Mouse (Mus musculus) embryonic facial prominence, embryonic 14.5 days (tissue): ENCODE data around the gene Dlg2. TPM values are rescaled to one million over a fixed set of nuclear protein-coding genes. Genes with fewer than 3 reads are reported as not detected.

Experiments
- ATAC-seq: fragments of 200-750 bp; cut with Nextera tagmentation; 2 replicates; pipeline ENCODE4 v1.8.0; 2017; ENCODE audit warnings: low read depth, moderate number of reproducible peaks, moderate TSS enrichment
- DNase-seq: peaks from one replicate; pipeline ENCODE4 v3.0.0-alpha.2; 2015; ENCODE audit warnings: low spot score
- H3K27ac ChIP-seq: fragments of 300-500 bp; sonication (generic); replicated peaks from 2 replicates; pipeline ENCODE4 v1.5.1; 2014; ENCODE audit warnings: low read depth, mild to moderate bottlenecking, low read length, moderate library complexity
- H3K27me3 ChIP-seq: fragments of 300-500 bp; sonication (generic); replicated peaks from 2 replicates; pipeline ENCODE4 v1.6.1; 2014; ENCODE audit warnings: low read length; ENCODE audit not compliant: control insufficient read depth, insufficient read depth
- H3K36me3 ChIP-seq: fragments of 300-500 bp; sonication (generic); 2 replicates; pipeline ENCODE4 v1.6.1; 2014; ENCODE audit warnings: low read length, mixed read lengths; ENCODE audit not compliant: control insufficient read depth, insufficient read depth
- H3K4me1 ChIP-seq: fragments of 300-500 bp; sonication (generic); 2 replicates; pipeline ENCODE4 v1.6.1; 2014; ENCODE audit warnings: antibody characterized with exemption, low read length; ENCODE audit not compliant: control insufficient read depth, insufficient read depth
- H3K4me2 ChIP-seq: fragments of 300-500 bp; sonication (generic); 2 replicates; pipeline ENCODE4 v1.6.1; 2014; ENCODE audit warnings: low read depth, mild to moderate bottlenecking, low read length, moderate library complexity, mixed read lengths
- H3K4me3 ChIP-seq: fragments of 300-500 bp; sonication (generic); 2 replicates; pipeline ENCODE4 v1.5.1; 2014; ENCODE audit warnings: low read depth, mild to moderate bottlenecking, low read length
- H3K9ac ChIP-seq: fragments of 300-500 bp; sonication (generic); 2 replicates; pipeline ENCODE4 v1.6.1; 2014; ENCODE audit warnings: low read depth, mild to moderate bottlenecking, low read length, moderate library complexity, mixed read lengths
- H3K9me3 ChIP-seq: fragments of 300-500 bp; sonication (generic); 2 replicates; pipeline ENCODE4 v1.6.1; 2016; ENCODE audit warnings: low read length; ENCODE audit not compliant: control insufficient read depth
- WGBS: fragments of 180-500 bp; shearing (Covaris S2); extraction: QIAGEN DNeasy Blood & Tissue Kit; methylation state at CpG from one replicate; pipeline ENCODE4 v1.1.7; 2014; 5-methylcytosine and 5-hydroxymethylcytosine counted together
- polyA plus RNA-seq: library from polyadenylated mRNA; unstranded; fragments of >200 nt; fragmentation: Nextera tagmentation; extraction: Ambion mirVana; gene quantifications from 2 replicates; pipeline ENCODE4 v1.2.1, GENCODE M21; 2014

The Dlg2 gene
- polyA plus RNA-seq, 1 experiment from 2014 or later = 5.1 TPM

DNA sequence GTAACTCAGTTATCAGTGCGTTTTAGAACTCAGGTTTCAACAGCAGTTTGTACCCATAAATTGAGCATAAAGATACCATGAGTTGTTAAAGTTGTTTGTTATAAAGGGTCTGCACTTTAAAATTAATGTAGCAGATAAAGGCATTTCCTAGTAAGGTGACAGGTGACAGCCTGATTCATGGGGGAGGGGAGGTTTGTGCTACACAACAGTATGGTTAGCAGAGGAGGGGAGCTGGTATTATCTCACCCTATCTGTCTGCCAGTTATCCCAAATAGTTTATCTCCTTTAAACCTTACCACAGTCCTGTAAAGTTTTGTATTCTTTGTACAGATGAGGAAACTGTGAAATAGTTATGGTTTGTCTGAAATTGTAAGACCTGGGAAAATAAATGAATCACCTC, 111.8 kb downstream of the Dlg2 start:
- Histone ChIP-seq H3K4me1 (no peaks in the 10 kb centered on the region), H3K4me3 (no peak overlapping the region), H3K27ac (no peak overlapping the region), H3K9me3 (no peaks in the 10 kb centered on the region), H3K36me3 (no peaks in the 10 kb centered on the region), H3K27me3 (no peaks in the 10 kb centered on the region), H3K4me2 (no peak overlapping the region), H3K9ac (no peak overlapping the region)
- ATAC-seq (no peak), DNase-seq (no peak)
- WGBS = 73% methylated on average over 1 of the region's 1 CpGs

DNA sequence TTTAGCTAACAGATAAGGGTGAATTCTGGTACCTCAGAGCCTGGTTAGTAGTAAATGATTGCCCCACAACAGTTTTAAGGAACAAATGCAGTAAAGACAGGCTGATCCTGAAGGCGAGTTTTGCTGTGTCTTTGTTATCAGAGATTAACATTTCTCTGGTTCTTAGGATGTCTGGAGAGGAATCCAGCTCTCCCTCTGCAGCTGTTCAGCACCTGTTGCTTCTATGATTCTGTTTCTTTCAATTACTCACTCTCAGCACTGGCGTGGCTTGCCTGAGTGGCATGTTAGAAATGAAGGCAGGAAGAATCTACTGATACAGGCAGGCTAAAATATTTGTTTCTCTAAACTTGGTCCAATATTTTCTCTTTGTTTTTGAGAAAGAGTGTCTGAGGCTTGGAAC, 133.3 kb downstream of the Dlg2 start:
- H3K27me3 ChIP-seq = no peaks in the 10 kb centered on the region
- WGBS = 52% methylated on average over 2 of the region's 2 CpGs
- peak; percentile 74 for DNase-seq
- H3K4me3 ChIP-seq = no peak overlapping the region
- no peak overlapping the region for H3K4me2 ChIP-seq
- H3K9ac ChIP-seq = no peak overlapping the region
- H3K4me1 ChIP-seq = no peaks in the 10 kb centered on the region
- ATAC-seq = peak; percentile 72; the same call in 1 of the 2 replicates
- no peaks in the 10 kb centered on the region for H3K36me3 ChIP-seq
- no peak overlapping the region for H3K27ac ChIP-seq
- no peaks in the 10 kb centered on the region for H3K9me3 ChIP-seq

DNA sequence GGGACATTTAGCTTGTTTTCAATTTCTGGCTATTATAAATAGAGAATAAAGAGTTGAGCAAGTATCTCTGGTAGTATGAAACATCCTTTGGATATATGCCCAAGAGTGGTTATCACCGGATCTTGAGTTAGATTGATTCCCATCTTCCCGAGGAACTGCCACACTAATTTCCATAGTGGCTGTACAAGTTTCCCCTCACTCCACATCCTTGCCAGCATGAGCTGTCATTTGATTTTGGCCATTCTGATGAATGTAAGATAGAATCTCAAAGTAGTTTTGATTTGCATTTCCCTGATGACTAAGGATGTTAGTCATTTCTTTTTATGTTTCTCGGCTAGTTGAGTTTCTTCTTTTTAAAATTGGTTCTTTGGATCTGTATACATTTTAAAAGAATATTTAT, 154.1 kb downstream of the Dlg2 start:
- H3K27me3 ChIP-seq = no peaks in the 10 kb centered on the region
- H3K4me3 ChIP-seq = no peak overlapping the region
- H3K9me3 ChIP-seq = no peaks in the 10 kb centered on the region
- no peak overlapping the region for H3K4me2 ChIP-seq
- no peaks in the 10 kb centered on the region for H3K36me3 ChIP-seq
- H3K9ac ChIP-seq = no peak overlapping the region
- 79% methylated on average over 3 of the region's 3 CpGs for WGBS
- ATAC-seq (no peak), DNase-seq (no peak)
- no peaks in the 10 kb centered on the region for H3K4me1 ChIP-seq
- no peak overlapping the region for H3K27ac ChIP-seq

- no peak overlapping the region for H3K27ac ChIP-seq
- ATAC-seq = no peak
Observed at GRCm38 (mm10) chr7:90649512-90649911, 173.0 kb downstream of the Dlg2 start.

DNA sequence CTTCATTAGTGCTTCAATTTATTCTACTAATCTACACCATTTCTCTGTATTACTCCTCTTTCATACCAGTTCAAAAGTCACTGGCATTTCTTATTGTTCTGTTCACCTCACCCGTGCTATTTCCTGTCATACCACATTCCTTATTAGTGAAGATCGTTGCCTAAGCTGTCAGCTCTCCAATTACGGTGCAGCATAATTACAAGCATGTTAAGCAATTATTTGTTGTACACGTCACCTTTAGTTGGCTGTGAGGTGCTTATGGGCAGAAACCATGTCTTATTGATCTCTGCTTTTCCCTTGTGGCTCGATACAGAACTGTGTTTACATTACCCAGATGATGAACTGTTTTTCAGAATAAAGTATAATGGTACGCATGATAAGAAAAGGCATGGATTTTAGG, 174.7 kb downstream of the Dlg2 start:
- peak; percentile 47 for DNase-seq
- Histone ChIP-seq H3K4me3 (no peak overlapping the region), H3K27ac (no peak overlapping the region), H3K4me1 (no peaks in the 10 kb centered on the region), H3K9me3 (no peaks in the 10 kb centered on the region), H3K4me2 (no peak overlapping the region), H3K27me3 (no peaks in the 10 kb centered on the region), H3K9ac (no peak overlapping the region), H3K36me3 (no peaks in the 10 kb centered on the region)
- WGBS = 46% methylated on average over 6 of the region's 6 CpGs
- ATAC-seq = peak; percentile 26; the same call in 1 of the 2 replicates

More at GRCm38 (mm10) chr7:90649512-90649911, 173.0 kb downstream of the Dlg2 start:
- Histone ChIP-seq H3K36me3 (no peaks in the 10 kb centered on the region), H3K9ac (no peak overlapping the region), H3K27me3 (no peaks in the 10 kb centered on the region), H3K4me2 (no peak overlapping the region), H3K9me3 (no peaks in the 10 kb centered on the region), H3K4me1 (no peaks in the 10 kb centered on the region), H3K4me3 (no peak overlapping the region)
- no peak for DNase-seq
- 79% methylated on average over 1 of the region's 1 CpGs for WGBS

- ATAC-seq (no peak), DNase-seq (no peak)
- Histone ChIP-seq H3K9me3 (no peaks in the 10 kb centered on the region), H3K4me1 (no peaks in the 10 kb centered on the region), H3K4me2 (no peak overlapping the region), H3K36me3 (no peaks in the 10 kb centered on the region), H3K27me3 (no peaks in the 10 kb centered on the region), H3K27ac (no peak overlapping the region), H3K9ac (no peak overlapping the region), H3K4me3 (no peak overlapping the region)
- WGBS = 75% methylated on average over 2 of the region's 2 CpGs
Observed at GRCm38 (mm10) chr7:90651611-90652010, 175.1 kb downstream of the Dlg2 start.

DNA sequence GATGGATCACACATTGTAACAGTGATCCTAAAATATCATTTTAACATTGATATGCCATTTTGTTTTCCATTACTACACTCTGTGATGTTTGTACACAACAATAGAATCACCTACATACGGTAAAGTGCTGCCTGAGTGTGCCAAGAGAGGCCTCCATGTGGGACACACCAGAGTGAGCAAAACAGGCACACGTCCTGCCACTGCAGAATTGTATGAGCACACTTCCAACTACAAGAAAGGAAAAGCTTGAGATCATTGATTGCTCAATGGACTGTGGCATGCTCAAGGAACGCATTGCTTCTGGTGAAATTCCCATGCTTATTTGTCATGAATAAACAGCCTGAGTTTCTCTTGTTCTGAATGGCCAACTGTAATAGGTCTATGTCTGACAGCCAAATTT, 182.1 kb downstream of the Dlg2 start:
- Histone ChIP-seq H3K9me3 (no peaks in the 10 kb centered on the region), H3K4me1 (no peaks in the 10 kb centered on the region), H3K27me3 (no peaks in the 10 kb centered on the region), H3K9ac (no peak overlapping the region), H3K36me3 (no peaks in the 10 kb centered on the region), H3K4me2 (no peak overlapping the region), H3K27ac (no peak overlapping the region), H3K4me3 (no peak overlapping the region)
- 72% methylated on average over 3 of the region's 3 CpGs for WGBS
- ATAC-seq = no peak
- no peak for DNase-seq

- no peak overlapping the region for H3K4me3 ChIP-seq
- H3K9ac ChIP-seq = no peak overlapping the region
- no peak overlapping the region for H3K27ac ChIP-seq
- no peaks in the 10 kb centered on the region for H3K4me1 ChIP-seq
- ATAC-seq (no peak), DNase-seq (no peak)
- no peaks in the 10 kb centered on the region for H3K27me3 ChIP-seq
- H3K9me3 ChIP-seq = no peaks in the 10 kb centered on the region
- H3K4me2 ChIP-seq = no peak overlapping the region
- no peaks in the 10 kb centered on the region for H3K36me3 ChIP-seq
Observed at GRCm38 (mm10) chr7:90694050-90694449, 217.6 kb downstream of the Dlg2 start.

- Histone ChIP-seq H3K27me3 (no peaks in the 10 kb centered on the region), H3K4me3 (no peak overlapping the region), H3K9me3 (no peaks in the 10 kb centered on the region), H3K4me1 (no peaks in the 10 kb centered on the region), H3K9ac (no peak overlapping the region), H3K27ac (no peak overlapping the region), H3K4me2 (no peak overlapping the region), H3K36me3 (no peaks in the 10 kb centered on the region)
- WGBS = 64% methylated on average over 7 of the region's 7 CpGs
- no peak for ATAC-seq
- no peak for DNase-seq
Observed at GRCm38 (mm10) chr7:90696181-90696950, 219.9 kb downstream of the Dlg2 start.
